ENCODE assay signal across 21 mouse cellular contexts in the genomic region with DNA sequence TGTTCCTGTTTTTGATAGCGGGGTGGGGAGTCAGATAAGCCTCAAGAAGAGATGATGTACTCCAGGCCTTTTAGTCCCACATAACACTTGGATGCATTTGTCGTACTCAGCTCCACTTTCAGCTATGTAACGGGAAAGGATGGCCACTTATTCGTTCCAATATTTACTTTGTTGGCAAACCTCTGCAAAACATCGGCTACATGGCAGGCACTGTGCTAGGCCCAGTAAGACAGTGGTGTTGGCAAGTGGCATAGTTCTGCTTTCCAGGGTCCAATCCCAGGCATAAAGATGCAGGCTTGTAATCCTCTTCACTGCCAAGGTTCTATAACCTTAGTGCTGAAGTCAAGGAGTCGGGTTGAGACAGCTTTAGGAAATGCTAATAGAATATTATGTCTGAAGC. TPM values are rescaled to one million over a fixed set of nuclear protein-coding genes. Genes with fewer than 3 reads are reported as not detected.
A peak's percentile ranks its signal among the peaks of the same experiment; 100 is the strongest.
DNase-seq lines count a peak whose midpoint lies in the region; ATAC-seq and TF ChIP-seq lines count a peak whose summit lies in the region.
"Had no signal": no experiment of that assay in that cellular context is flagged by ENCODE, and none has a peak within 500 bp of the region (broad histone marks: within the 10 kb centered on the region; RNA-seq: fewer than 3 reads in every experiment).

No protein-coding gene starts in this region.

- H3K4me3 ChIP-seq in forebrain, postnatal 0 days (ENCODE audit: low read depth, low read length): no peak overlapping the region
- no peak overlapping the region for H3K4me3 ChIP-seq in forebrain, embryonic 10.5 days
- H3K4me3 ChIP-seq in heart, embryonic 14.5 days (ENCODE audit: control insufficient read depth in 1 of 2, insufficient read depth in 1 of 2, low read depth in 1 of 2, low read length in 2 of 2): no peak overlapping the region
- H3K4me3 ChIP-seq in left cerebral cortex, adult 2 months: no peak overlapping the region
- no peak overlapping the region for H3K4me3 ChIP-seq in cortical plate, adult 2 months (ENCODE audit: insufficient read depth, low read length)
- H3K4me3 ChIP-seq: embryonic facial prominence, embryonic 13.5 days; hindbrain, embryonic 12.5 days; limb, embryonic 12.5 days; lung, embryonic 15.5 days had no signal

- H3K9me3 ChIP-seq in forebrain, postnatal 0 days (ENCODE audit: low read length): no peaks in the 10 kb centered on the region
- no peaks in the 10 kb centered on the region for H3K9me3 ChIP-seq in forebrain, embryonic 10.5 days
- no peaks in the 10 kb centered on the region for H3K9me3 ChIP-seq in heart, embryonic 14.5 days (ENCODE audit: control insufficient read depth, low read length)
- H3K9me3 ChIP-seq: embryonic facial prominence, embryonic 13.5 days; hindbrain, embryonic 12.5 days; limb, embryonic 12.5 days; lung, embryonic 15.5 days had no signal

- H3K4me2 ChIP-seq in forebrain, postnatal 0 days (ENCODE audit: low read depth): no peak overlapping the region
- peak overlapping the region; percentile 53; the same call in 1 of the 2 replicates for H3K4me2 ChIP-seq in heart, embryonic 14.5 days (ENCODE audit: low read length)
- H3K4me2 ChIP-seq: embryonic facial prominence, embryonic 13.5 days; hindbrain, embryonic 12.5 days; limb, embryonic 12.5 days; lung, embryonic 15.5 days had no signal

- TF ChIP-seq POLR2A in cortical plate, adult 2 months (IDR thresholded peaks at IDR 0.05; ENCODE audit: extremely low read depth, insufficient read depth, low read length): no peak

- no peak for TF ChIP-seq CTCF in forebrain, postnatal 0 days (IDR thresholded peaks at IDR 0.05; ENCODE audit: low read depth)
- TF ChIP-seq CTCF in left cerebral cortex, adult 2 months (IDR thresholded peaks at IDR 0.05): no peak
- TF ChIP-seq CTCF in cortical plate, adult 2 months (IDR thresholded peaks at IDR 0.05; ENCODE audit: extremely low read depth, insufficient read depth, low read length): no peak

- H3K36me3 ChIP-seq in forebrain, postnatal 0 days (ENCODE audit: insufficient read depth): no peaks in the 10 kb centered on the region
- no peaks in the 10 kb centered on the region for H3K36me3 ChIP-seq in forebrain, embryonic 10.5 days (replicated peaks)
- no peaks in the 10 kb centered on the region for H3K36me3 ChIP-seq in heart, embryonic 14.5 days (ENCODE audit: control insufficient read depth, insufficient read depth, low read length)
- H3K36me3 ChIP-seq: embryonic facial prominence, embryonic 13.5 days; hindbrain, embryonic 12.5 days; limb, embryonic 12.5 days; lung, embryonic 15.5 days had no signal

- DNase-seq in forebrain, postnatal 0 days: no peak
- DNase-seq in forebrain, embryonic 10.5 days (ENCODE audit: extremely low spot score, low spot score): no peak
- DNase-seq in heart, postnatal 4 days: no peak
- DNase-seq in left cerebral cortex, adult 2 months (ENCODE audit: extremely low spot score in 1 of 2, low spot score in 2 of 2): no peak
- no peak for DNase-seq in left cerebral cortex, adult 8-10 months (ENCODE audit: low spot score in 2 of 2)
- DNase-seq: adrenal gland, postnatal 14 days; cerebellum, postnatal 10 days; gastrocnemius, postnatal 36 days; kidney, postnatal 36 days; thymus, postnatal 14 days had no signal

- H3K4me1 ChIP-seq in forebrain, postnatal 0 days (ENCODE audit: insufficient read depth): peaks cover 15% of the 10 kb centered on the region
- H3K4me1 ChIP-seq in forebrain, embryonic 10.5 days: peaks cover 5% of the 10 kb centered on the region
- peaks cover 23 to 24% of the 10 kb centered on the region in 2 experiments for H3K4me1 ChIP-seq in heart, embryonic 14.5 days (ENCODE audit: control insufficient read depth in 2 of 2, insufficient read depth in 2 of 2, low read length in 2 of 2)
- peaks cover 9% of the 10 kb centered on the region; the same call in 1 of the 2 replicates for H3K4me1 ChIP-seq in cortical plate, adult 2 months (ENCODE audit: control insufficient read depth, insufficient read depth, low read length)
- H3K4me1 ChIP-seq: embryonic facial prominence, embryonic 13.5 days; hindbrain, embryonic 12.5 days; limb, embryonic 12.5 days; lung, embryonic 15.5 days had no signal

- intact Hi-C loops in left cerebral cortex, adult 2 months (cut with DNase I): loop anchor here (5.0 kb wide), 1 partner anchor 93 kb away; no protein-coding TSS in a partner anchor

- 75% methylated on average over 6 of the region's 6 CpGs for WGBS in forebrain, postnatal 0 days
- 91% methylated on average over 6 of the region's 6 CpGs for WGBS in forebrain, embryonic 10.5 days
- WGBS in heart, embryonic 14.5 days: 33% methylated on average over 6 of the region's 6 CpGs

- H3K9ac ChIP-seq in forebrain, postnatal 0 days: 0 out of 2 replicates have a peak overlapping the region, but pooled peaks have one; percentile 10
- no peak overlapping the region for H3K9ac ChIP-seq in heart, embryonic 14.5 days (ENCODE audit: low read length)
- H3K9ac ChIP-seq: embryonic facial prominence, embryonic 13.5 days; hindbrain, embryonic 12.5 days; limb, embryonic 12.5 days; liver, embryonic 14.5 days; lung, embryonic 15.5 days had no signal

- no peaks in the 10 kb centered on the region for H3K27me3 ChIP-seq in forebrain, postnatal 0 days (ENCODE audit: insufficient read depth, low read length)
- no peaks in the 10 kb centered on the region for H3K27me3 ChIP-seq in forebrain, embryonic 10.5 days (ENCODE audit: poor library complexity, severe bottlenecking)
- no peaks in the 10 kb centered on the region for H3K27me3 ChIP-seq in heart, embryonic 14.5 days (ENCODE audit: control insufficient read depth, insufficient read depth, low read length)
- H3K27me3 ChIP-seq: CH12.LX; embryonic facial prominence, embryonic 13.5 days; hindbrain, embryonic 12.5 days; limb, embryonic 12.5 days; lung, embryonic 15.5 days had no signal

- H3K27ac ChIP-seq in forebrain, postnatal 0 days (ENCODE audit: low read depth, low read length): peak overlapping the region; percentile 75
- H3K27ac ChIP-seq in forebrain, embryonic 10.5 days: no peak overlapping the region
- H3K27ac ChIP-seq in heart, embryonic 14.5 days (replicated peaks in 1 of 2; ENCODE audit: control insufficient read depth in 1 of 2, insufficient read depth in 1 of 2, low read depth in 2 of 2, low read length in 2 of 2): peak overlapping the region; percentile 59 to 76
- H3K27ac ChIP-seq in left cerebral cortex, adult 2 months: peak overlapping the region; percentile 85
- peak overlapping the region; percentile 14; the same call in 1 of the 2 replicates for H3K27ac ChIP-seq in cortical plate, adult 2 months (ENCODE audit: insufficient read depth, low read length)
- H3K27ac ChIP-seq: embryonic facial prominence, embryonic 13.5 days; hindbrain, embryonic 12.5 days; limb, embryonic 12.5 days; liver, embryonic 14.5 days; lung, embryonic 15.5 days; macrophage; stomach, postnatal 0 days had no signal

- peak; percentile 30; the same call in 1 of the 2 replicates for ATAC-seq in forebrain, postnatal 0 days
- no peak for ATAC-seq in heart, embryonic 14.5 days (ENCODE audit: insufficient number of reproducible peaks, insufficient read depth, low FRiP score, low read depth)
- no peak for ATAC-seq in megakaryocyte-erythroid progenitor cell, adult 5-6 weeks (replicated peaks; ENCODE audit: low FRiP score, low TSS enrichment, poor library complexity, severe bottlenecking)

RNA-seq across cellular contexts. Expression of gene Atp1b1, which starts 16.2 kb away (rescaled TPM):
- total RNA-seq in forebrain, postnatal 0 days (2014; rRNA removed): 200 and 226 TPM in 2 replicates
- 313 and 432 TPM in 2 replicates for polyA plus RNA-seq in forebrain, postnatal 0 days (2015; fragmentation: Nextera tagmentation; extraction: Ambion mirVana)
- polyA plus RNA-seq in forebrain, embryonic 10.5 days (2016; fragmentation: Nextera tagmentation; extraction: Ambion mirVana): 7.8 and 9.9 TPM in 2 replicates
- 303 and 312 TPM in 2 replicates for polyA plus RNA-seq in heart, embryonic 14.5 days (2014; fragmentation: Nextera tagmentation; extraction: Ambion mirVana)
- 100 to 1,000 TPM; 423 to 424 TPM for total RNA-seq in heart, postnatal 4 days (2021)
- total RNA-seq in left cerebral cortex, adult 2 months (2021): 1,000 to 10,000 TPM; 1,624 to 1,674 TPM
- total RNA-seq in left cerebral cortex, adult 8-10 months (2022): 1,000 to 10,000 TPM; 1,623 to 1,744 (median 1,693) TPM
- polyA plus RNA-seq in cortical plate, adult 2 months (2012; rRNA removed): 1,191 and 1,273 TPM in 2 replicates
- 1.8 and 15.5 TPM in 2 replicates for total RNA-seq in megakaryocyte-erythroid progenitor cell, adult 5-6 weeks (2014; fragmentation: Nextera tagmentation)
- 5.1 TPM in 1 of 2 replicates, not detected in the other for total RNA-seq in megakaryocyte-erythroid progenitor cell, adult 5-6 weeks (2017)

Comparison
In these comparisons a context has a peak if more than half of its experiments do, and no peak if none do; other contexts are left out.
1. RNA of gene Atp1b1, which starts 16.2 kb away (total RNA-seq): 1,623 to 1,744 TPM in left cerebral cortex, adult 8-10 months, 1,624 to 1,674 TPM in left cerebral cortex, adult 2 months, 423 to 424 TPM in heart, postnatal 4 days and 200 to 226 TPM in forebrain, postnatal 0 days; 1.8 to 15.5 TPM in megakaryocyte-erythroid progenitor cell, adult 5-6 weeks; every median in the first group is over 10 times any median in the second.